Mouse (Mus musculus) liver, embryonic 12.5 days (tissue): Measurements from ENCODE around the gene Prr22. TPM values are rescaled to one million over a fixed set of nuclear protein-coding genes. Genes with fewer than 3 reads are reported as not detected.
A peak's percentile ranks its signal among the peaks of the same experiment; 100 is the strongest.

Experiments
- ATAC-seq: fragments of 200-750 bp; cut with Nextera tagmentation; 2 replicates; pipeline ENCODE4 v1.8.0; 2017; ENCODE audit warnings: moderate number of reproducible peaks, mild to moderate bottlenecking, moderate library complexity
- H3K27ac ChIP-seq: fragments of 300-500 bp; sonication (generic); 2 replicates; pipeline ENCODE4 v1.5.1; 2016; ENCODE audit warnings: mild to moderate bottlenecking
- H3K27me3 ChIP-seq: fragments of 300-500 bp; sonication (generic); replicated peaks from 2 replicates; pipeline ENCODE4 v1.6.1; 2016; ENCODE audit warnings: mild to moderate bottlenecking, moderate library complexity
- H3K36me3 ChIP-seq: fragments of 300-500 bp; sonication (generic); 2 replicates; pipeline ENCODE4 v1.6.1; 2016; ENCODE audit warnings: mild to moderate bottlenecking, moderate library complexity
- H3K4me1 ChIP-seq: fragments of 300-500 bp; sonication (generic); 2 replicates; pipeline ENCODE4 v1.6.1; 2016
- H3K4me2 ChIP-seq: fragments of 300-500 bp; sonication (generic); 2 replicates; pipeline ENCODE4 v1.6.1; 2016; ENCODE audit warnings: mild to moderate bottlenecking, moderate library complexity
- H3K4me3 ChIP-seq: fragments of 300-500 bp; sonication (generic); 2 replicates; pipeline ENCODE4 v1.5.1; 2016; ENCODE audit warnings: mild to moderate bottlenecking, moderate library complexity
- H3K9ac ChIP-seq: fragments of 300-500 bp; sonication (generic); 2 replicates; pipeline ENCODE4 v1.6.1; 2016; ENCODE audit warnings: mild to moderate bottlenecking, moderate library complexity
- H3K9me3 ChIP-seq: fragments of 300-500 bp; sonication (generic); replicated peaks from 2 replicates; pipeline ENCODE4 v1.6.1; 2016; ENCODE audit warnings: mild to moderate bottlenecking, moderate library complexity
- WGBS: fragments of 180-500 bp; shearing (Covaris S2); methylation state at CpG from one replicate; pipeline ENCODE4 v1.1.7; 2016; ENCODE audit not compliant: insufficient replicate concordance; 5-methylcytosine and 5-hydroxymethylcytosine counted together
- polyA plus RNA-seq: library from polyadenylated mRNA; unstranded; fragments of >200 nt; fragmentation: Nextera tagmentation; extraction: Ambion mirVana; gene quantifications from 2 replicates; pipeline ENCODE4 v1.2.1, GENCODE M21; 2016

Prr22 gene
- polyA plus RNA-seq, 1 experiment from 2014 or later: 1.1 TPM

DNA sequence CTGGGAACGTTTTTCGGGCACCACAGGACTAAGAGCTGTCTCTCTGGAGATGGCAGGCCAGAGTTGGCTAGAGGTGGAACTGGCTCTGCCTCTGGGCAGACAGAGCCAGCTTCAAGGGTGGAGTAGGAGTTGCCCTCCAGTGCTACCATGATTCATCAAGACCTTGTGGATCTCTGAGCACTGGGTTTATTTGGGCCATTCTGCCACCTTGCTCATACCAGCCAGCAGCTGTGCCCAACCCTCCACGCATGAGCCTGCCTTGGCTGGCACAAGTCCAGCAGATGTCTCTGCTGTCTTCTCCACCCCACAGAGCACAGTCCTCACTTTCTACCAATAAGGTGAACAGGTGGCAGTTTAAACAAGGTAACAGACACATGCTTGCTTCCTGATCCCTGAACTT is 18.8 kb downstream of the Prr22 start:
- Histone ChIP-seq H3K9ac (peak overlapping the region; percentile 24; the same call in 1 of the 2 replicates), H3K9me3 (no peaks in the 10 kb centered on the region), H3K4me1 (peaks cover 37% of the 10 kb centered on the region), H3K4me2 (no peak overlapping the region), H3K27ac (peak overlapping the region; percentile 51), H3K36me3 (peaks cover 56% of the 10 kb centered on the region), H3K27me3 (no peaks in the 10 kb centered on the region), H3K4me3 (no peak overlapping the region)
- 69% methylated on average over 3 of the region's 3 CpGs for WGBS
- peak; percentile 33; the same call in 1 of the 2 replicates for ATAC-seq

GRCm38 (mm10) chr17:56789286-56789685 is 19.2 kb downstream of the Prr22 start:
- Histone ChIP-seq H3K9me3 (no peaks in the 10 kb centered on the region), H3K4me3 (no peak overlapping the region), H3K27ac (peak overlapping the region; percentile 51), H3K36me3 (peaks cover 52% of the 10 kb centered on the region), H3K4me1 (peaks cover 41% of the 10 kb centered on the region), H3K4me2 (no peak overlapping the region), H3K27me3 (no peaks in the 10 kb centered on the region), H3K9ac (peak overlapping the region; percentile 24; the same call in 1 of the 2 replicates)
- no peak for ATAC-seq
- WGBS: 73% methylated on average over 6 of the region's 6 CpGs

- peak overlapping the region; percentile 95 for H3K27ac ChIP-seq
- WGBS: 73% methylated on average over 3 of the region's 3 CpGs
- no peak overlapping the region for H3K4me3 ChIP-seq
- H3K9me3 ChIP-seq: no peaks in the 10 kb centered on the region
- H3K9ac ChIP-seq: peak overlapping the region; percentile 32
- H3K4me2 ChIP-seq: no peak overlapping the region
- peaks cover 46% of the 10 kb centered on the region for H3K4me1 ChIP-seq
- H3K27me3 ChIP-seq: no peaks in the 10 kb centered on the region
- peaks cover 27% of the 10 kb centered on the region for H3K36me3 ChIP-seq
- ATAC-seq: no peak
Measured at GRCm38 (mm10) chr17:56792588-56792987, 22.5 kb downstream of the Prr22 start.

GRCm38 (mm10) chr17:56793614-56794319 is 23.7 kb downstream of the Prr22 start:
- Histone ChIP-seq H3K36me3 (peaks cover 28% of the 10 kb centered on the region), H3K9ac (peak overlapping the region; percentile 65), H3K4me3 (peak overlapping the region; percentile 48), H3K27me3 (no peaks in the 10 kb centered on the region), H3K4me1 (peaks cover 41% of the 10 kb centered on the region), H3K27ac (peak overlapping the region; percentile 95), H3K4me2 (peak overlapping the region; percentile 68), H3K9me3 (no peaks in the 10 kb centered on the region)
- whole genome bisulfite sequencing: 38% methylated on average over 6 of the region's 6 CpGs
- peak; percentile 93 for ATAC-seq

DNA sequence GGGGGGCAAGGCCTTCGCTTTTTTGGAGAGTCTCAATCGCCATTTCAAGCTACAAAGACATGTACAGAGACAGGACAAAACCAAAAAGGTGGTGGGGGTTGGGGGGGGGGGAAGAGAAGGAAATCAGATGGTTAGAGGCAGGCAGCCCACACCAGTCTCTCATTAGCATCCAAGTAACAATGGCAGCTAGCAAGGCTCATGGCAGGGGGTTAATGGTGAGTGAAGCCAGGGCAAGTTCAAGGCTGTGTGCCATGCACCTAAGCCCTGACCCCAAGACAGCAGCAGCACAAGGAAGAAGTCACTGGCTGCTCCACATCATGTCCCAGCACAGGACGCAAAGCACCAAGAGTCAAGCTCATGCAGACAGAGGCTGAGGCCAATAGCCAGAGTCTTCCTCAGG is 29.2 kb downstream of the Prr22 start:
- H3K4me2 ChIP-seq: no peak overlapping the region
- H3K9ac ChIP-seq: no peak overlapping the region
- WGBS: 67% methylated on average over 3 of the region's 3 CpGs
- no peaks in the 10 kb centered on the region for H3K9me3 ChIP-seq
- H3K27me3 ChIP-seq: 0 out of 2 replicates have a peak, but pooled peaks cover 5% of the 10 kb centered on the region
- H3K27ac ChIP-seq: no peak overlapping the region
- peaks cover 6% of the 10 kb centered on the region for H3K4me1 ChIP-seq
- H3K4me3 ChIP-seq: no peak overlapping the region
- peaks cover 64% of the 10 kb centered on the region for H3K36me3 ChIP-seq
- ATAC-seq: no peak

- Histone ChIP-seq H3K27me3 (peaks cover 5% of the 10 kb centered on the region; the same call in 1 of the 2 replicates), H3K36me3 (peaks cover 74% of the 10 kb centered on the region), H3K9me3 (no peaks in the 10 kb centered on the region), H3K27ac (no peak overlapping the region), H3K4me2 (no peak overlapping the region), H3K9ac (no peak overlapping the region), H3K4me3 (no peak overlapping the region), H3K4me1 (no peaks in the 10 kb centered on the region)
- ATAC-seq: no peak
- WGBS: 76% methylated on average over 8 of the region's 8 CpGs
Measured at GRCm38 (mm10) chr17:56802065-56802464, 32.0 kb downstream of the Prr22 start.

GRCm38 (mm10) chr17:56804952-56805351 is 34.9 kb downstream of the Prr22 start:
- no peak overlapping the region for H3K4me2 ChIP-seq
- peaks cover 14% of the 10 kb centered on the region for H3K4me1 ChIP-seq

GRCm38 (mm10) chr17:56805784-56806183 is 35.7 kb downstream of the Prr22 start:
- H3K4me1 ChIP-seq: peaks cover 23% of the 10 kb centered on the region
- H3K27ac ChIP-seq: no peak overlapping the region
- H3K9ac ChIP-seq: no peak overlapping the region
- peaks cover 7% of the 10 kb centered on the region for H3K27me3 ChIP-seq
- no peak for ATAC-seq
- H3K36me3 ChIP-seq: peaks cover 51% of the 10 kb centered on the region
- whole genome bisulfite sequencing: 85% methylated on average over 1 of the region's 1 CpGs
- H3K9me3 ChIP-seq: no peaks in the 10 kb centered on the region
- no peak overlapping the region for H3K4me2 ChIP-seq
- H3K4me3 ChIP-seq: no peak overlapping the region

More at GRCm38 (mm10) chr17:56804952-56805351, 34.9 kb downstream of the Prr22 start:
- Histone ChIP-seq H3K36me3 (peaks cover 59% of the 10 kb centered on the region), H3K4me3 (no peak overlapping the region), H3K9me3 (no peaks in the 10 kb centered on the region), H3K27ac (no peak overlapping the region), H3K27me3 (peaks cover 12% of the 10 kb centered on the region), H3K9ac (no peak overlapping the region)
- 77% methylated on average over 5 of the region's 5 CpGs for WGBS
- ATAC-seq: no peak

- H3K9me3 ChIP-seq: no peaks in the 10 kb centered on the region
- peaks cover 24% of the 10 kb centered on the region for H3K36me3 ChIP-seq
- H3K4me3 ChIP-seq: no peak overlapping the region
- peak; percentile 65 for ATAC-seq
- WGBS: 13% methylated on average over 9 of the region's 9 CpGs
- H3K27me3 ChIP-seq: peaks cover 9% of the 10 kb centered on the region
- H3K9ac ChIP-seq: no peak overlapping the region
- H3K4me1 ChIP-seq: peaks cover 35% of the 10 kb centered on the region
- H3K27ac ChIP-seq: no peak overlapping the region
- H3K4me2 ChIP-seq: no peak overlapping the region
Measured at GRCm38 (mm10) chr17:56808518-56808917, 38.5 kb downstream of the Prr22 start.

GRCm38 (mm10) chr17:56810245-56810644 is 40.2 kb downstream of the Prr22 start:
- 0 out of 2 replicates have a peak, but pooled peaks have one; percentile 17 for ATAC-seq
- Histone ChIP-seq H3K9me3 (no peaks in the 10 kb centered on the region), H3K4me2 (no peak overlapping the region), H3K4me3 (no peak overlapping the region), H3K36me3 (peaks cover 10% of the 10 kb centered on the region), H3K9ac (no peak overlapping the region), H3K4me1 (peaks cover 52% of the 10 kb centered on the region), H3K27ac (no peak overlapping the region), H3K27me3 (peaks cover 11% of the 10 kb centered on the region)
- 42% methylated on average over 3 of the region's 3 CpGs for WGBS

DNA sequence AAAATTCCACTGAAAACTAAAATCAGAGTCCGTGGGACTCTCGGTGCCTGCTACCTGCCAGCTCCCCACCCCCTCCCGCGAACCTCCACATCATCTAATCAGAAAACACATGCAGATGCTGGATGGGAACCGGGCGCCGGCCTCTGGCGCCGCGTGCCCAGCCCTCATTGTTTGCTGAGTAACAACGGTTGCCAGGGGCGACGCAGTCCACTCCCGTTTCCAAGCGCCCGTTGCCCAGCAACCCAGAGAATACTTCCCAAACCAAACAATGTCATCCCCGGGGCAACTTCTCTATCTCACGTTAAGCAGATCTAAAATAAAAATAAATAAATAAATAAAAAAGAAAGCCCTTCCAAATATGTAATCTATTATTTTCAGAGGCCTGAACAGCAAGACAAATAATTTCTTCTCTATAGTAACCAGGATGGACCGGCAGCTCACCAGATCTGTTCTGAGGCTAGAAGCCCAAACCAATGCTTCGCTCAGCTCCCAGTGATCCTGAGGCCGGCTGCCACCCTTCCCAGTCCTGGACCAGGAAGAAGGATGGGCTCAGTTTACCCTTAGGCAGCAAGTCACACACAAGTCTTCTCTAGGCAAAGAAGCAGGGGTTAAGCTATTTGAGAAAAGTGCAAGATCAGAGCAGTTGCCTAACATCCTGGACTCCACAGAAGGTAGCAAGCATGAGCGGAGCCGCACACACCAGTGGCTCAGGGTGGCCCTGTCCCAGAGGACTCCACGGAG is 44.4 kb downstream of the Prr22 start:
- Histone ChIP-seq H3K9me3 (no peaks in the 10 kb centered on the region), H3K27me3 (peaks cover 4% of the 10 kb centered on the region; the same call in 1 of the 2 replicates), H3K4me1 (peaks cover 64% of the 10 kb centered on the region), H3K27ac (no peak overlapping the region), H3K4me3 (no peak overlapping the region), H3K4me2 (no peak overlapping the region), H3K36me3 (peaks cover 6% of the 10 kb centered on the region), H3K9ac (no peak overlapping the region)
- no peak for ATAC-seq
- WGBS: 29% methylated on average over 24 of the region's 24 CpGs

DNA sequence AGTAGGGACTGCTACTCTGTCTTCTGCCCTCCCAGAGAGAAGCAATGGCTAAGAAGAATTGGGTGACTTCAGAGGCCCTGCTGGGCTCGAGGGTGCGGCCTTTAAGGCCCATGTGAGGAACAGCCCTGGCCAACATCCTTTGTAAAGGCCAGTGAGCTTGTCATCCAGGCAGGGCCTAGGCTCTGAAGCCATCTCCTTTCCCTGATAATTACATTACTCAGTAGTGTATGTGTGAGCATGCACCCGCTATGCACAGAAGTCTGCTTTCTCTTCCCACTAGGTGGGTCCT is 45.0 kb downstream of the Prr22 start:
- H3K36me3 ChIP-seq: peaks cover 6% of the 10 kb centered on the region
- peak overlapping the region; percentile 14; the same call in 1 of the 2 replicates for H3K9ac ChIP-seq
- peaks cover 64% of the 10 kb centered on the region for H3K4me1 ChIP-seq
- H3K27me3 ChIP-seq: peaks cover 4% of the 10 kb centered on the region; the same call in 1 of the 2 replicates
- H3K9me3 ChIP-seq: no peaks in the 10 kb centered on the region
- no peak for ATAC-seq
- no peak overlapping the region for H3K27ac ChIP-seq
- H3K4me3 ChIP-seq: no peak overlapping the region
- H3K4me2 ChIP-seq: no peak overlapping the region
- WGBS: 88% methylated on average over 3 of the region's 3 CpGs
